In genomic region chr4:95021649-95022637, GRCm38 (mm10) we compare ENCODE assay signal across 13 mouse cellular contexts.
"Had no signal": no experiment of that assay in that cellular context is flagged by ENCODE, and none has a peak within 500 bp of the region (broad histone marks: within the 10 kb centered on the region; RNA-seq: fewer than 3 reads in every experiment).

No protein-coding gene starts in this region.

- H3K4me3 ChIP-seq: kidney, embryonic 15.5 days; limb, embryonic 12.5 days; liver, embryonic 13.5 days; megakaryocyte, embryonic 14.5 days; midbrain, embryonic 12.5 days had no signal

- H3K27me3 ChIP-seq: limb, embryonic 12.5 days; liver, embryonic 13.5 days; midbrain, embryonic 12.5 days had no signal

- H3K9me3 ChIP-seq: kidney, embryonic 15.5 days; limb, embryonic 12.5 days; liver, embryonic 13.5 days; megakaryocyte, embryonic 14.5 days; midbrain, embryonic 12.5 days had no signal

- H3K4me2 ChIP-seq: kidney, embryonic 15.5 days; limb, embryonic 12.5 days; liver, embryonic 13.5 days; midbrain, embryonic 12.5 days had no signal

- H3K27ac ChIP-seq: kidney, embryonic 15.5 days; limb, embryonic 12.5 days; liver, embryonic 13.5 days; macrophage; midbrain, embryonic 12.5 days had no signal

- H3K36me3 ChIP-seq: kidney, embryonic 15.5 days; limb, embryonic 12.5 days; liver, embryonic 13.5 days; midbrain, embryonic 12.5 days had no signal

- H3K4me1 ChIP-seq: kidney, embryonic 15.5 days; liver, embryonic 13.5 days had no signal

- ATAC-seq: intestine, embryonic 16.5 days; liver, postnatal 0 days; midbrain, embryonic 16.5 days had no signal

- DNase-seq: kidney, adult 2 months; kidney, postnatal 14 days; liver; liver, embryonic 13.5 days; liver, postnatal 0 days; thymus, postnatal 4 days had no signal

- H3K9ac ChIP-seq: kidney, embryonic 15.5 days; limb, embryonic 12.5 days; liver, embryonic 13.5 days; liver, postnatal 0 days; midbrain, embryonic 12.5 days had no signal
